7 mouse cellular contexts compared by ENCODE assay signal in genomic region chr12:119945589-119946310, GRCm38 (mm10). TPM values are rescaled to one million over a fixed set of nuclear protein-coding genes. Genes with fewer than 3 reads are reported as not detected.
DNase-seq lines count a peak whose midpoint lies in the region; ATAC-seq lines count a peak whose summit lies in the region.

TSS of gene Tmem196 (plus strand) at chr12:119945822.

- no peak within 1 kb of the TSS for H3K27ac ChIP-seq in embryonic facial prominence, embryonic 13.5 days
- H3K27ac ChIP-seq in hindbrain, embryonic 10.5 days: peak within 1 kb of the TSS; percentile 83
- no peak within 1 kb of the TSS for H3K27ac ChIP-seq in limb, embryonic 13.5 days

- ATAC-seq in embryonic facial prominence, embryonic 13.5 days (ENCODE audit: insufficient number of reproducible peaks, insufficient read depth, low FRiP score, low TSS enrichment, low read depth): no peak
- peak; percentile 72; the same call in 1 of the 2 replicates for ATAC-seq in limb, embryonic 13.5 days (ENCODE audit: low FRiP score, low read depth)

- peak within 1 kb of the TSS; percentile 50 for H3K4me3 ChIP-seq in embryonic facial prominence, embryonic 13.5 days
- H3K4me3 ChIP-seq in hindbrain, embryonic 10.5 days: peak within 1 kb of the TSS; percentile 59
- H3K4me3 ChIP-seq in limb, embryonic 13.5 days: peak within 1 kb of the TSS; percentile 46

- H3K9me3 ChIP-seq in embryonic facial prominence, embryonic 13.5 days: no peaks in the 10 kb centered on the region
- H3K9me3 ChIP-seq in hindbrain, embryonic 10.5 days: no peaks in the 10 kb centered on the region
- H3K9me3 ChIP-seq in limb, embryonic 13.5 days: no peaks in the 10 kb centered on the region

- WGBS in embryonic facial prominence, embryonic 13.5 days: 3% methylated on average over 25 of the region's 25 CpGs
- WGBS in hindbrain, embryonic 10.5 days: 2% methylated on average over 25 of the region's 25 CpGs
- 4% methylated on average over 25 of the region's 25 CpGs for WGBS in limb, embryonic 13.5 days

- H3K4me2 ChIP-seq in embryonic facial prominence, embryonic 13.5 days: peak within 1 kb of the TSS; percentile 85
- peak within 1 kb of the TSS; percentile 69 for H3K4me2 ChIP-seq in limb, embryonic 13.5 days (replicated peaks)

- peaks cover 21% of the 10 kb centered on the region for H3K27me3 ChIP-seq in embryonic facial prominence, embryonic 13.5 days
- no peaks in the 10 kb centered on the region for H3K27me3 ChIP-seq in hindbrain, embryonic 10.5 days (ENCODE audit: insufficient read depth, poor library complexity, severe bottlenecking)
- H3K27me3 ChIP-seq in limb, embryonic 13.5 days: peaks cover 26% of the 10 kb centered on the region

- DNase-seq in thymus, postnatal 4 days: peak; percentile 5
- no peak for DNase-seq in thymus, postnatal 10 days (ENCODE audit: low spot score in 2 of 2)
- DNase-seq in hindbrain, embryonic 10.5 days (ENCODE audit: low spot score): peak; percentile 67
- DNase-seq in right cerebral cortex, adult 18-20 months: peak; percentile 49
- DNase-seq in thymus, postnatal 0 days (ENCODE audit: low spot score): no peak

- H3K4me1 ChIP-seq in embryonic facial prominence, embryonic 13.5 days: no peaks in the 10 kb centered on the region
- peaks cover 13% of the 10 kb centered on the region; the same call in 1 of the 2 replicates for H3K4me1 ChIP-seq in hindbrain, embryonic 10.5 days (replicated peaks)
- H3K4me1 ChIP-seq in limb, embryonic 13.5 days: no peaks in the 10 kb centered on the region

- H3K9ac ChIP-seq in embryonic facial prominence, embryonic 13.5 days: peak within 1 kb of the TSS; percentile 69
- H3K9ac ChIP-seq in limb, embryonic 13.5 days: peak within 1 kb of the TSS; percentile 65

- no peaks in the 10 kb centered on the region for H3K36me3 ChIP-seq in embryonic facial prominence, embryonic 13.5 days
- no peaks in the 10 kb centered on the region for H3K36me3 ChIP-seq in hindbrain, embryonic 10.5 days
- no peaks in the 10 kb centered on the region for H3K36me3 ChIP-seq in limb, embryonic 13.5 days

RNA-seq across cellular contexts. Expression of gene Tmem196, which starts in this region (rescaled TPM):
- 0.46 and 1.1 TPM in 2 replicates for polyA plus RNA-seq in embryonic facial prominence, embryonic 13.5 days (2015; fragmentation: Nextera tagmentation; extraction: Ambion mirVana)
- polyA plus RNA-seq in hindbrain, embryonic 10.5 days (2016; fragmentation: Nextera tagmentation; extraction: Ambion mirVana): 0.72 and 1.5 TPM in 2 replicates
- polyA plus RNA-seq in limb, embryonic 13.5 days (2015; fragmentation: Nextera tagmentation; extraction: Ambion mirVana): 1.1 and 1.4 TPM in 2 replicates
- 0.06 and 0.08 TPM in 2 replicates for polyA plus RNA-seq in thymus, postnatal 0 days (2015; fragmentation: Nextera tagmentation; extraction: Ambion mirVana)

Comparison
In these comparisons a context has a peak if more than half of its experiments do, and no peak if none do; other contexts are left out.
1. DNase-seq: peak in thymus, postnatal 4 days (single experiment), hindbrain, embryonic 10.5 days (single experiment) and right cerebral cortex, adult 18-20 months (single experiment); none in thymus, postnatal 10 days (0 of 2) and thymus, postnatal 0 days (single experiment).
2. Peak in every context shown above with its lines, with median percentiles within 50 percentile points of each other: H3K4me3 ChIP-seq.